Mouse (Mus musculus) spleen, postnatal 36 days (tissue): ENCODE measurements around the gene Hdac1.

Source experiments
- DNase-seq, 2 experiments: peaks; one replicate each; pipeline ENCODE4 v3.0.0; 2022; ENCODE audit warnings: low spot score in 2 of 2, mixed read lengths in 1 of 2

Gene Hdac1

DNA sequence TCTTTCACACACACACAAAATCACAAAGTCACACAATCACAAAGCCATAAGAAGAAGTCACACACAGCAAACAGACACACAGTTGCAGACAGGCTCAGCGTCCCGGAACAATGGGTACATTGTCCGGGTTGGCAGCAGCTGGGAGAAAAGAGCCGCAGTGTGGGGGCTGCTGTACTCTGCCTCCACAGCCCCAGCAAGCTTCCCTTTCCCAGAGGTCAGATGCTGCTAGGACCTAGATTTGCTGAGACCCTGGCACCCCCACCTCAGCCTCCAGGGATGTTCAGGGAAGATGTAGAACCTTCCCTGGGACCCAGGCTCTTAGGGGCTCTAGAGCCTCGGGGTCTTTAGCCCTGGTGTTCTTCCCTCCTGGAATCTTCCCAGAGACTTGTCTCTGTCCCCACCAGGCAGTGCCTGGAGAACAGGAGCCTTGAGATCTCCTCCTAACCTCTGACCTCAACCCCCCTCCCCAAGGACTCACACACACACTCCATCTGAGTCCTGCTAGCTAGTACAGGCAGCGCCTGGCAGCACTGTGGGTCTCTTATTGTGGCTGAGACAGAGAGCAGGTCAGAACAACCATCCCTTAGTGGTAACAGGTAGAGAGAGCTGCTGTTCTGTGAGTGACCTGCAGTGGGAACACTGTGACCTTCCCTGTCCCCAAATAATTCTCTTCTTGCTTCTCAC, 31.0 kb downstream of the Hdac1 start:
- DNase-seq = no peak

DNA sequence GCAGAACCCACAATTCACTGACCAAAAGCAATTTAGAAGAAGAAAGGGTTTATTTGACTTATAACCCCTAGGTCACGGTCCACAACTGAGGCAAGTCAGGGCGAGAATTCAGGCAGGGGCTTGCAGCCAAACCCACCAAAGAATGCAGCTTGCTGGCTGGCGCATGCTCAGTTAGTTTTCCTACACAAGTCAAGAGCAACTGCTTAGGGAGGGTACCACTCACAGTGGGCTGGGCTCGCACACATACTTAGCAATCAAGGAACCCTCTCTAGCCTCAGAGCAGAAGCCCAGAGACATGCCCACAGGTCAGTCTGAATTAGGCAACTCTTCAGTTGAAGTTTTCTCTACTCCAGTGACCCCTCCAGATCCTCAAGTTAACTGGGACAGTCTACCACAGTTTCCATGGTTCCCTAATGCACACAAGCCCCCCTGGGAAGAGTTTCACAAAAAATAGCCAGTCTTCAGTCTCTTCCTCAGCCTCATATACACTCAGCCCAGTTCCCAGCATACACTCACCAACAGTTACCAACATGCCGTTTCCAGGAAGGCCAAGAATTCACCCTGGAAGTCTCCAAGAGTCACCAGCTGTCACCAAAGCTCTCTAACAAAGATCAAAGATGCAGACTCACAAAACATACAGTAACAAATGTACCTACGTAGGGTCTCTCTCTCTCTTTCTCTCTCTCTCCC, 31.6 kb downstream of the Hdac1 start:
- DNase-seq = no peak

DNA sequence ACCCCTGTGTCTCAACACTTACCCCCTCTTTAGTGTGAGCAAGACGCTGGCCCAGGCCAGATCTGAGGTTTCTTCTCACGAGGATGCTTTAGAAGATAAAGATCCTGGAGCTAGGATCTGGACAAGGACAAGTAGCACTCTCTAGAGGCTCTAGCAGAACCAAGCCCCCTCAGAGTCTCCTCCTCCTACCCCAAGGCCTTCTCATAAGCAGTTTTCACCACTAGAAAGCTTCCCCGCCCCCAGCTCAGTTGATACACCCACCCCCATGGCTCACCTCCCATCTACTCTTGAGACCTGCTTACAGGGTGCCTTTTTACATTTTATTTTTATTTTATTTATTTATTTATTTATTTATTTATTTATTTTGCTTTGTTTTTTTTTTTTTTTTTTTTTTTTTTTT, 32.9 kb downstream of the Hdac1 start:
- no peak for DNase-seq

DNA sequence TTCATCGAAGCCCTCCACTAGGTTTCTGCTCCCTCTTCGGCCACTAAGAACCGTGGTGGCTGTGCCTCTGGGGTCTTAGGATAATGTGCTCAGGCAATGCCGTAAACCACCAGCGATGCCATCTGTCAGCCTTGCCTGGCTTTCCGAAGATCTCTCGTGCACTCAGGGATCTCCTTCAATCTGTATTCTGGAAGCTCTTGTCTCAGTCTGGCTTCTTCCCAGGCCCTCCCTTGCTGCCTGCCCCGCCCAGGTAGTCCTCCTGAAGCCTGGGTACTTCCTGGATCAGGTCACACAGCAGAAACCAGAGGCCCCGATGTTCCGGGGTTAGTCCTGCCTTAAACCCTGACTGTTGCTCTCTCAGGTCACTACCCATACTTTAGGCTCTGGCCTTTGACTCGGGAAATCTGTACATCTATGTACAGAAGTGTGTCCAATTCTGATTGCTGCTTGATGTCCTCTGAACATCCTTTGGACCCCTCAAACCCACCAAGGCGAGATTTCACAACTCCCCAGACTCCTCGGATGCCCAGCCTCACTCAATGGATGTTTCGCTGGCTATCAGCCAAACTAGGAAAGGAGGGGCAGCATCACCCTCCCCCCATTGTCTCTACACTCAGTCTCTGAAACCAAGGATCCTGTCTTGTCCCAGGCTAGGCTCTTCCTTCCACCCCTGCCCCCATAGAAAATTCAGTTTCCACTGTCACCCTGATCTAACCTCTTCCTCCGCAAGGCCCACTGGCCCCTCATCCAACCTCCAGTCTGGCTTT, 33.5 kb downstream of the Hdac1 start:
- no peak for DNase-seq

DNA sequence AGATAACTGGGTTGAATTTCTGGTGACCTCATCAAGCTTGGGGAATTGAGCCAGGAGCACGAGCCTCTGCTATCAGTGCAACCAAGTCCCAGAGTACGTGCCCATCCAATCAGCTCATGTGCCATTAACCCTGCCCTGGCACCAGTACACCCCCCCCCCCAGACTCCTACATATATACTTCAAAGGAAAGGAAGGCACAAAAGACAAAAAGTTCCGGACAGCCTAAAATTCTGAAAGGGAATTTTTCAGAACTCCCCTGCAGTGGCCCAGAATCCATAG, 34.3 kb downstream of the Hdac1 start:
- no peak for DNase-seq

DNA sequence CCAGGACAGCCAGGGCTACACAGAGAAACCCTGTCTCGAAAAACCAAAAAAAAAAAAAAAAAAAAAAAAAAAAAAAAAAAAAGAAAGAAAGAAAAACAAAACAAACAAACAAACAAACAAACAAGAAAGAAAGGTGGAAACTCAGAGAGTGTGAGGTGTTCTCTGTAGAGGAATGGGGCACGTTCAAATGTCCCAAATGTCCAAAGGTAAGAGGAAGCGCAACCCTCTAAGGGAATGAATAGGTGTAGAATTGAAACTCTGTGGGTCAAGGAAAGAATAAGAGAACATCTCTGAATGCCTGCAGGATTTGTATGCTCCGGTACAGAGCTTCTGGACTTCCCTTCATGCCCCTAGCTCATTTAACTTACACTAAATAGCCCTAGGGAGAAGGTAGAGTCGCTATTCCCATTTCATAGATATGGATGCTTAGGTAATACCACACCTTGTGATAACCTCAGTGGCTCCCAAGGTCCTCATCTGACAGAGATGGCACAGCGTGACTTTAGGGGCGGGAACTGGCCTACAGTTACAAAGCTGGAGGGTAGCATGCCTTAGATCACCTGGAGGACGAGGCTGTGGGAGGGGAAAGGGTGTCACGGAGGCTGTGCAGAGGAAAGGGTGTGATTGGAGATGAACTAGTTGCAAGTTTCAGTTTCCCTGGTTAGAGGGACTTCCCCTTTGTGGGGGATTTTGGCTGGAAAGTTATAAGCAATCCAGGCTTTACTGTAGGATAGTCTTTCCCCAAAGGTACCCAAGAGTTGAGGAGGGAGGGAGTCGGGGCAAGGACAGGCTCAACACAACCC, 34.9 kb downstream of the Hdac1 start:
- DNase-seq = peak in 1 of 2 experiments; percentile 34

DNA sequence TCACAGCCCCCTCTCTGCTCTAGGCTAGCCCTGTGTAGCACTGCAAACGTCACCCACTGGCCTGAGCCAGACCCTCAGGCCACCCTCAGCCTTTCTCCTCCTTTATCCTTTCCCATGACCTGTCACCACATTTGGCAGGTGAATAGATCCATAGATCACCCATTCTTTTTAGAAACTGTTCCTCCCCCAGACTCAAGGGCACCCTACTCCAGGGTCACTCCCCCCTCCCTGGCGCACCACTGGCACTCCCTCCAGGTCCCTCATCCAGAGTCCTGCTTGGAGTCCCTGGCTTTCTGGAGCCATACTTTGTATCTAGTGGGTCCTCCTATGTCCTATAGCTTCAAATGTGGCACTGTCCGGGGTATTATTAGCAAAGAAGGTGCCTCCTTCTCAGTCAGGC, 37.0 kb downstream of the Hdac1 start:
- DNase-seq = no peak

DNA sequence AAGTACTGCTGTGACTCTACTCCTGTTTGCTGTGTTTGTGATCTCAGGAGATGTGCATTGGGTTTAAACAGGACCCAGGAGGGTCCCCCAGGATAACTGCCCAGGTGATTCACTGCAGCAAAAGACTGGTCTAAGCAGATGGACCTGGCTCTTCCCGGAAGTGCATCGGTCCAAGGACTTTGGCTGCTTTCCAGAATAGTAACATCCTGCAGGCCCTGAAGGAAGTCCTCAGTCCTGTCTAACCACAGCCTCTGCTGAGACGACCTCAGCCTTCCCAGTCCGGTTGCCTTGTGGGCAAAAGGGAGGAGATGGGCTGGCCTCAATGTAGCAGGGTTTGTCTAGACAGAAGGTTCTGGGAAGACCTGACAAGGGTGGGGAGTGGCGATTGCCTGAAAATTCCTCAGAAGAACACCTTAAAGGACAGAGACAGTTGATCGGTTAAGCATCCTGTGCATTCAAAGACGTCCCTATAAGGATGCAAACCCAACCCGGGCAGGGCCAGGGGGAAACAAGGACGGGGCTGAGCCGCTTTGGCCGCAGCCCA, 39.5 kb downstream of the Hdac1 start:
- no peak for DNase-seq

DNA sequence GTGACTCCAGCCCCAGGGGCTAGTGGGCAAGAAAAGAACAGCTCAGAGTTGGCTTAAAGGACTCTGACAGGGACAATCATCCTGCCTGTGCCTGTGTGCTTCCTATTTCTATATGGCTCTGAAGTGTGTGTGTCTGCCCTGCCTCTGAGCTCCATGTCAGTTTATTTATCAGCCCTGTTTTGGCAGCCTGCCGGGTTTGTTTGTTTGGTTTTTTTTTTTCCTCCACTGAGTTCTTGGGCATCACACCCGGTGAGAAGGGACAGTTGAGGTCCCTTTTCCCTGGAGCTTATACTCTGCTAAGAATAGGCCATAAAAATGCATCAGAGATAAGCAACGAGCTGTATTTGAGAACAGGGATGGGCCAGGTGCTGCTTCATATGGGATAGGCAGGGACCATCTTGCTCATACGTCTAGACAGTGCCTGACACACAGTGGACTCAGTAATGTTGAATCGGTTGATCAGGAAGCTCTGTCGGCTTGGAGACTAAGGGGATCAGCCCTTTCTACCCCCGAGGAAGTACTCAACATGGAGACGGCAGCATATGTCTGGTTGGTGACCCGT, 40.1 kb downstream of the Hdac1 start:
- no peak for DNase-seq

DNA sequence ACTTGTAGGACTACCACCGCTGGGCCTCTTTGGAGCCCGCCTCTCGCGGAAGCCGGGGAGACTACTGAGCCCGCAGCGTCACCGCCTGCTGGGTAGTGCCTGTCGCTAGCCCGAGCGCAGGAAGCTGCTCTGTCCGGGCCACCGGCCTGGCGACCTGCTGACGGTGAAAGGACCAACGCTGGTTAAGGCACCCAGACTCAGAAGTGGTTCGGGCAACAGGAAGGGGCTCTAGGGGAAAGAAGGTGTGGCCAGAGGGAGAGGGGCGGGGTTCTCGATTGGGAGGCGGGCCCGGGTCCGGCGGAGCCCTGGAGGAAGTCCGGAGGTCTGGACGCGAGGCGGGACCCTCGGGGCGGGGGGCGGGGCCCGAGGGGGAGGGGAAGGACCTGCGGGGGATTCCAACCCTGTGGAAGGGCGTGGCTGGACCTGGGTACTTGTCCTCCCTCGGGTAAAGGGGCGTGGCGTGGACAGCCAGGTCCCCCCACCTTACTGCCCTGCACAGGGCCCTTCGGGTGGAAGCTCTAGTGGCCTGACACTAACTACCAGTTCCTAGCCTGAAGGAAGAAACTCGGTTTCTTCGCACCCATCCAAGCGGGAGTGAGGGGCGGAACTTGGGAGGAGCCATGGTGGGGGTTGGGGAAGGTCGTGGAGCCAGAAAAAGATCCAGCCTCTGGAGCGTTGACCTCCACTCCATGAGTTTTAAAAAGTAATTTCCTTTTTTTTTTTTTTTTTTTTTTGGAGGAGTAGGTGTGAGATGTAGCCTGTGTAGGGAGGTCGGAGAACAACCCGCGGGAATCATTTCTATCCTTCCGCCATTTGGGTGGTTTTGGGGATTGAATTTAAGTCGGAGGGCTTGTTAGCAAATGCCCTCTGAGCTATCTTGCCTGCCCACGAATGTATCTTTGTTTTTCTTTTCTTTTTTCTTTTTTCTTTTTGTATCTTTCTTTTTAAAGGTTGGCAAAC, 41.6 kb downstream of the Hdac1 start:
- peak; percentile 89 for DNase-seq

DNA sequence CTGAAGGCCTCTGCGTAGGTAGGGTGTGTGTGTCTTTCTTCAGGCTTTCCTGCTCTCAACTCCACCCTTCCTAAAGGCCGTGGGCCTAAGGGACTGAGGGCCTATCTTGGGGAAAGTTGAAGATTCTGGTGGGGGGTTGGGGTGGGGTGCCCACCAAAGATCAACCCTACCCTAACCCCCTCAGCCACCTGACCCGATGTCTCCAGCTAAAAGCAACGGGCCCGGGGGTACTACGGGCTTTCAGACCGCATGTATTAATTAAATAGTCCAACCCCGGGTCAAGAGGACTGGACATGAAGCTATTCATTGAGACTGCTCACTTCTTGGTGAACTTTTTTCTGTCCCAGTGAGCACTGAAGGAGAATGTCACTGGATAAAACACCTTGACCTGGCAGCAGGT, 42.5 kb downstream of the Hdac1 start:
- no peak for DNase-seq

DNA sequence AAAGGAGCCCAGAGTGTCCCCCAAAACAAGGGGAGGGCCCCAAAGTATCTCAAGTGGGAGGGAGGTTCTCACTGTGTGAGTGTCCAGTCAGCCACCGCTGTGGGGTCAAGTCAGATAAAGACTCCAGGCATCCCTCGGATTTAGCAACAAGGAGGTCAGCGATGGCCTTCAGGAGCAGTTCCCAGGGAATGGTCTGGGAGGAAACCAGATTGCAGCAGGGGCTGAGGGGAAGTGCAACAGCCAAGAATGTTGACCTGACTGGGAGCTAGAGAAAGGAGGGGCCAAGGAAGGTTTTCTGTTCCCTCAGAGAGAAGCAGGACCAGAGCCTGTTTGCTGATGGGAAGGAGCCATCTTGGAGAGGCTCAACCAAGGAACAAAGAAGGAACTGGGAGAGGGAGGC, 43.6 kb downstream of the Hdac1 start:
- DNase-seq = no peak

DNA sequence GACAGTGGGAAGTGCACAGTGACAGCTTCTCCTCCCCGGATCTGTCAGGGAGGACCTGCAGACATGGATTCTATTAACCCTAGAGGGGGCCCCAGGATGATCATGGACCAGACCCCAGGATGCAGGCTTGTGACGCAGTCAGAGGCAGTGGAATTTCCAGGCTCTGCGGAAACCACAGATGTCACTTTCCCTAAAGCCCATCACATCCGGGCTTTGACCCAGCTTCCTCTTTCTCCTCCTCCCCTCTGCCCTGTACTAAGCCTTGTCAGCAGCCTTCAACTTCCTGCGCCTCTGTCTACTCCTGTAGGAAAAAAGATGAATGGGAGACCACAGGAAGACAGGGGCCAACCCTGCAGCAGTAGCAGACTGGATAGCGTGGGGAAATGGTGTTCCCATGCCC, 45.9 kb downstream of the Hdac1 start:
- DNase-seq = peak; percentile 66 to 69

DNA sequence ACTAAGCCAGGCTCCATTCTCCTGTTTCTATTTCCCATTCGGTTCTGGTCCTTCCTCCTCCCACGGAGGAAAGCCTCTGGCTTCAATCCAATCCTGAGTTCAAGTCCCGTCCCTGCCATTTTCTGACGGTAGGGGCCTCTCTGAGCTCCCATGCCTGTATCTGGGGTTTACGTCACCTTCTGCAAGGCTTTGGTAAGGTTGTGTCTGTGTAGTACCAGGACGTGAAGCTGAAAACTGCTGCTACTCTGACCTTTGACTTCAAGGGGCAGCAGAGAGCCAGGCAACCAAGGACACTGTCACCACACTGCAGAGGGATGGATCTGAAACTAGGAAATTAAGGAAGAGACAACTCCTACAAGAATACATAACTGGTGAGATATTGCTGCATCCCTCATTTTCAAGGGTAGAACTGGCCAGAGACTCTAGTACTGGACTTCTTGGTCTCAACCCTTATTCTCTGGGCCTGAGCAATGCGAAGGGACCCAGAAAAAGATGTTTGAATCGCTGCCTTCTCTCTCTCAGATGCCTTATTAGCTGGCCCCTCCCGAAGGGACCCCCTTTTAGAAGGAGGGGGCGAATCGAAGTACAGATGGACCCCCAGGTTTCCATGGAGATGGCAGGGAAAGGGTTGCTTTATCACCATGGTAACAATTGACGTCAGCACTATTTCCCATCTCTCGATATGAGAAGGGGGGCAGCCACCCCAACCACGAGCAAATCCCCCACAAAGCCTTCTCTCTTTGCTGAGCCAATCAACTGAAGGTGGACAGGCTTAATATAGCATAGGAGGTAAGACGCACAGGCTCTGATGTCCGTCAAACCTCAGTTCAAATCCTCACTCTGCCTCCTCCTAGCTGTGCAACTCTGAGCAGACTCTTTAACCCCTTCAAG, 46.6 kb downstream of the Hdac1 start:
- peak in 1 of 2 experiments; percentile 53 for DNase-seq

DNA sequence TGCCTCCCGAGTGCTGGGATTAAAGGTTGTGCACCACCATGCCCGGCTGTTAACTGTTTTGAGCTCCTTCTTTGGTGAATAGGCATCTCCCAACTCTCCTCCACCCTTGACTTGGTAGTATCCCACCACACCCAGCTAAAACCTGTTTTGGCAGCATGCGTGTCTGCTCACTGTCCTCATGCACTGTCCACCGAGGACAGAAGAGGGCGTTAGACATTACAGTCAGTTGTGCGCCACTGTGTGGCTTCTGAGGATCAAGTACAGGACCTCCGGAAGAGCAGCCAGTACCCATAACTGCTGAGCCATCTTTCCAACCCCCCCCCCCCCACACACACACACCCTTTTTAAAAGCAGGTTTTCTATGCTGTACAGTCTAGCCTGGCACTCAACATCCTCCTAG, 47.8 kb downstream of the Hdac1 start:
- no peak for DNase-seq

DNA sequence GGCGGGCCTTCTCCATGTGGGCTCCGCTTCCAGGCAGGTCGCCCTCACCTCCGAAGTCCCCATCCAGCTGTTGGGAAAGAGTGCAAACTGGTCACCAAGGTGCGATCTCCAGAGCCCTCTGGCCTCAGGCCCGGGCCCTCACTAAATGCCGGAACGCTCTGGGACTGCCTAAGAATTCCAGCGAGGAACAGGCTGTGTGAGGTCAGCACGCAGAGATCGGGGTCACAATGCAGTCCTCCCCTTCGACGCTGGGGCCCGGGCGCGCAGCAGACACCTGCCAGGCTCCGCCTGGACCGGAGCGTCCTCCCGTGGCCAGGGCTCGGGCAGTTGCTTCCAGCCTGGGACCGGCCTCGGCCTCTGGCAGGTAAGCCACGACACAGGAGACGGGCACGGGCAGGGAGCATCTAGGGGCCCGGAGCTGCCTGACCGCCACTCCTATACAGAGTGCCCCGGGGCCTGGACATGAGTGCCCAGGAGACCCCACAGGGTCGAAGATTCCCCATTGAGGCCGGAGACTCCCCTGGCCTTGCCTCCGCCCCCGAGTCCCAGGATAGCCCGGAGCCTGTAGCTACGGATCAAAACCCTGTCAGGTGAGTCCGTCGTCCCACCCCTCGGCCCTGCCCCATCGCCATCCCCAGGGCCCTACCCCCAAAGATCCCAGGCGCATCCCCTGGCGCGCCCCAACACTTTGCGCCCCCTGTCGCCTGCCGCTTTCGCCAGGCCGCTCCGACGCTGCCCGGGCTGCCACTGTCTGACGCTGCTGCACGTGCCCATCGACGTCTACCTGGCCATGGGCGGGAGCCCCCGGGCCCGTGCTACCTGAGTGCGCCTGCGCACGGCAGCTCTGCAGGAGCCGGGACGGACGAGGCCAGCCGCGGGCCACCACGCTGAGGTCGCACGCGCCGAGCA, 51.3 kb downstream of the Hdac1 start, which contains the start of the genes Tssk3 and Fam229a:
Tssk3 (minus strand) TSS at position 51 of the 909 bp plus-strand sequence.
Fam229a (plus strand) TSS at position 219 of the 909 bp plus-strand sequence.
- DNase-seq = no peak

DNA sequence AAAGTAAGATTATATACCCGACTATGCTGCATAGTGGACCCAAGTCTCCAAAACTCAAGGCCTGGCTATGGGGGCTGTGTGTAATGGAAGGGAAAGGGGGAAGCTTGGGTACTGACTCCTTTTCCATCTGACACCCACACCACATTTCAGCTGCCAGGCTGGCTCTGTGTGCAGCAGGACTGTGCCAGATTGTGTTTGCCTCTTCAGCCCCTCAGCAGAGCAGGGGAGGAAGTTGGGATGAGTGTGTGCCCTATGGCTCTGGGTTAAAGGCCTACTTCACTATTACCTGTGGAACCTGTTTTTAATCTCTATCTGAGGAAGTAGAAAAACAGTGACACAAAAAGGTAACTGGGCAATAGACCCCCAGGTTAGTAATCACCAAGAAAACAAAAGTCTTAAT, 61.4 kb downstream of the Hdac1 start:
- no peak for DNase-seq

DNA sequence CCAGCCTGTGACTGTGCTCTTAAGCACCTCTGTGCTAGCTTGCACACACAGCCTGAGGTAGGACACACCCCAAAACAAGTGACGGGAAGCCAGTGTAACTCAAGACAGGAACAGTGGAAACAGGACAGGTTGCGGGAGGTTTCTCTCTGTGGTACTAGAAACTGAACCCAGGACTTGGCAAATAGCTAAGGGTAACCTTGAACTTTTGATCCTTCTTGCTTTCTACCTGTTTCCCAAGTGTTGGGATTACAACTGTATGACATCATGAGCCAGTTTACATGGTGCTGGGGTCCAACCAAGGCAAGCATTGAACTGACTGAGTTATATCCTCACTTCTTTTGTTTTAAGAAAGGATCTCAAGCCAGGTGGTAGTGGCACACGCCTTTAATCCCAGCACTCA, 62.6 kb downstream of the Hdac1 start:
- DNase-seq = no peak
